Mouse (Mus musculus) brain, embryonic 14.5 days (tissue): ENCODE data around the gene Slc22a3. TPM values are rescaled to one million over a fixed set of nuclear protein-coding genes. Genes with fewer than 3 reads are reported as not detected.

Experiments used
- DNase-seq: peaks from one replicate; pipeline ENCODE4 v3.0.0-alpha.2; 2011; ENCODE audit warnings: low read depth
- CTCF ChIP-seq: fragments of 200-500 bp; IDR thresholded peaks from 2 replicates; pipeline ENCODE4 v1.5.1; 2012; ENCODE audit warnings: inconsistent platforms, mild to moderate bottlenecking, moderate library complexity, borderline replicate concordance; ENCODE audit not compliant: insufficient read depth, insufficient read length; ENCODE audit errors: extremely low read depth
- POLR2A ChIP-seq: fragments of 200-500 bp; IDR thresholded peaks from 2 replicates; pipeline ENCODE4 v1.6.1; 2012; ENCODE audit warnings: mild to moderate bottlenecking, inconsistent platforms, borderline replicate concordance; ENCODE audit not compliant: poor library complexity, insufficient read depth, insufficient read length, severe bottlenecking; ENCODE audit errors: extremely low read depth
- polyA plus RNA-seq: library from polyadenylated mRNA; depleted of rRNA; stranded (reverse); fragments of >200 nt; gene quantifications from 2 replicates; pipeline ENCODE4 v1.2.3, GENCODE M21; 2012

Slc22a3 gene
- polyA plus RNA-seq, 1 experiment, result 1.1 TPM

DNA sequence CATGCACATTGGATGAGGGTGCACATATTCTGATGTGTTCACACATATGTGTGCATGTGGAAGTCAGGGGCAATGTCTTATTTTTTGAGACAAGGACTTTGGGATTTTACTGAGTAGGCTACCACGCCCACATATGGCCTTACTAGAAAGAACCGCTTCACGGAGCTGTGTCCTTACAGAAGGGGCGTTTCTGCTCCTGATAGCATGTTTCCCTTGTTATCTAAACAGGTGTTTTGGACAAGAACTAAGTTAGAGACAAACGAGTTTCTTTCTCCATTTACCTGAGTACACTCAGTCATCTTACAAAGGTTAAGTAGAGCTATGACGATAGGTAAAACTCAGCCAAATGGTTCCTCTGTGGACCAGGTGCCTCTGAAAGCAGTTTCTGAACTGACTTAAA lies 1.8 kb downstream of the Slc22a3 start:
- TF ChIP-seq POLR2A (no peak), CTCF (no peak)
- DNase-seq, result no peak

DNA sequence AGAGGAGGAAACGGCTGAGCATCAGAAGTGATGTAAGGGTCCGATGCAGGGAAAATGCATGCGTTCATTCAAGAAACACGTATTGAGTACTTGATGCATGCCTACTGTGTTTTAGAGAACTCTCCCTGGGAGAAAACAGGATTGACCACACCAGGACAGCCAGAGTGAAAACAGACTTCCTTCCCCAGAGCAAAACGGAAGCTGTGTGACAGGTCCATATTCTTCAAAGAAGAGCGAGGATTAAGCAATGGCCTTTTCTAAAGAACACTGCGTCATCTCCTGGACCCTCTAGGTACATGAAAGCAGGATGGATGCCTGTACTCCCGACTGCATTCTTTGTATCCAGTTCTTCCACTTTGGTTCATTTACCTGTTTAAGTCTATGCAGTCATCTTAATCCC lies 8.1 kb downstream of the Slc22a3 start:
- TF ChIP-seq POLR2A, result no peak
- TF ChIP-seq CTCF, result no peak
- no peak for DNase-seq

DNA sequence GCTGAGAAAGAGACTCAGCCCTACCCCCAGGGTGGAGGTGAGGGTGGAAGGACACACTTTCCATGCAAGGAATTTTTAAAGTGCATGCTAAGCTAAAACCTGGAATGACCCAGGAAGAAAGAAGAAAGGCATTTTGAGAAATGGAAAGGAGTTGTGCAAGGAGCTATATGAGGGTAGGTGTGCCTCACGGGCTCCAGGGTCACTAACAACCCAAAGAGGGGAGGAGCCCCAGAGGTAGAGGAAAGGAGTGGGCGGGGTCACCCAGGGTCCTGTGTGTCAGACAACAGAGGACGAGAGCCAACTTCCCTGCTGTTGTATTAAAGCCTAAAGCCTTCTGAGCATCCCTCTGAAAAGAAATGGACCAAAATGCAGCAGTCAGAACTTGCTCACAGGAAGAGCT lies 11.9 kb downstream of the Slc22a3 start:
- TF ChIP-seq POLR2A (no peak), CTCF (no peak)
- no peak for DNase-seq

DNA sequence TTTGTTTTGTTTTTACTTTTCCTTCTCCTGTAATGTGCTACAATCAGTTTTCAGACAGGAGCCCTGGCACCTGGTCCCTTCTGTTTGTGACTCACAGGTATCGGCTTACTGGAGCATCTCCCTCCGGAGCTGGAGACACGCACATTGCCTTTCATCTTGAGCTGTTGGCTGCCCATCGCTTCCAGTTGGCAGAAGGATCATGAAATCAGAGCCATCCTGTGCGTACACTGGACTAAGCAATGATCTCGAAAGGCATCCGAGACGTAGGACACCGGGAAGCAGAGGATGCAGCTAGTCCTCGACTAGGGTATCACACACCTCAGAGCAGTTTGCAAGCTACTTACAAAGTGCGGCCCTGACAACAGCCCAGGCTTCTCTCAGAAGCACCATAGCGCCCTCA lies 15.9 kb downstream of the Slc22a3 start:
- no peak for TF ChIP-seq POLR2A
- no peak for TF ChIP-seq CTCF
- DNase-seq, result no peak

DNA sequence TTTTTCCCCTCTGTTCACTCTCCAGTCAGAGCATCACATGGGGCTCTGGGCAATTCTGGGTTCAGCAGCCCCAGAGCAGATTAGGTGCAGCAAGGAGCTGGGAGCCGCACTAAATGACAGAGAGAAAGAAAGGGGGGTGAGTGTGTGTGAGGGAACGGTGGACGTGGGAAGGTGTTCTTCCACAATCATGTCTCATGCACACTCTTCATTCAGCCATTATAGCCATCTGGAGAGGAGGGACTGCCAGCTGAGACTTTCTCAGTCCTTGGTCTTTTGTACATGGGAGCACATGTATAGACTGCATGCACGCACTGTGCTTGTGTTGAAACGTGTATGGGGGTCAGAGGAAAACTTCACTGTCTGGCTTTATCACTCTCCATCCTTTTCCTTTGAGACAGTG lies 17.6 kb downstream of the Slc22a3 start:
- DNase-seq, result no peak
- TF ChIP-seq POLR2A, result no peak
- TF ChIP-seq CTCF, result no peak

- TF ChIP-seq CTCF (no peak), POLR2A (no peak)
- DNase-seq, result no peak
Observed at GRCm38 (mm10) chr17:12485657-12486056, 21.8 kb downstream of the Slc22a3 start.

GRCm38 (mm10) chr17:12479416-12479815 lies 28.1 kb downstream of the Slc22a3 start:
- peak; percentile 11 for DNase-seq
- TF ChIP-seq CTCF (no peak), POLR2A (no peak)

- DNase-seq, result no peak
- TF ChIP-seq POLR2A (no peak), CTCF (no peak)
Observed at GRCm38 (mm10) chr17:12474509-12475083, 32.9 kb downstream of the Slc22a3 start.

GRCm38 (mm10) chr17:12472547-12472946 lies 35.0 kb downstream of the Slc22a3 start:
- no peak for DNase-seq

DNA sequence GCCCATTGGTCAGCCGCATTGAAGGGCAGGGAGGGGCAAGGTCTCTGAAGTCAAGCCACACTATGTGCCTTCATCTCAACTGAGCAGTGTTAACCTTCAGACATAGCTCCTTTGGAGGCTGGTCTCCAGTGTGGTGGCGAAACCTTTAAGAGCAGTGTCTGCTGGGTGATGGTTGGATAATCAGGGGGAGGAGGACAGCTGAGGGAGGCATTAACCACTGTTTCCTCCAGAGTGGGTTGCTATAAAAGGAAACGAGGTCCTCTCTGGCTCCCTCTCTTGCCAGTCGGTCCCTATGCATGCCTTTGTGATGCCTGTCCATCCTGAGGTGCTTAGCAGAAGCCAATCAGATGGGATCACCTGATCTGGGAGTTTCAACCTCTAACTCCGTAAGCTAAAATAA lies 38.8 kb downstream of the Slc22a3 start:
- no peak for TF ChIP-seq CTCF
- no peak for DNase-seq

More at GRCm38 (mm10) chr17:12472547-12472946, 35.0 kb downstream of the Slc22a3 start:
- TF ChIP-seq POLR2A, result no peak
- TF ChIP-seq CTCF, result no peak

GRCm38 (mm10) chr17:12467642-12468041 lies 39.9 kb downstream of the Slc22a3 start:
- no peak for DNase-seq
- TF ChIP-seq CTCF (no peak), POLR2A (no peak)

GRCm38 (mm10) chr17:12466501-12467000 lies 41.0 kb downstream of the Slc22a3 start:
- TF ChIP-seq POLR2A (no peak), CTCF (no peak)
- no peak for DNase-seq

DNA sequence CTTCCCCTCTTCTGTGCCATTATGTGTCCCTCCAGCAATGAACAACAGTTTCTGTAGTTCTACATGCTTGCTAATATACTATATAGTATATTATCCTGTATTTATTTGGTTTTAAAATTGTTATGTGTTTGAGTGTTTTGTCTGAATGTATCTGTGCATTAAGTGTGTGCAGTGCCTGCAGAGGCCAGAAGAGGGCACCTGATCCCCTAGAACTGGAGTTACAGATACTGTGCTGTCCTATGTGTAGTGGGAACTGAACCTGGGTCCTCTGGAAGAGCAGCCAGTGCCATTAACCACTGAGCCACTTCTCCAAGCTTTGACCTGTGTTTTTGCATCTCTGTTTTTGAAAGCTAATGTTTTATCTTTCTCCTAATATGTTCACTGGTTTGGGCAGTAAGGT lies 46.3 kb downstream of the Slc22a3 start:
- no peak for DNase-seq
- TF ChIP-seq CTCF (no peak), POLR2A (no peak)

- no peak for DNase-seq
- TF ChIP-seq CTCF (peak; percentile 51; the same call in 1 of the 2 replicates), POLR2A (no peak)
Observed at GRCm38 (mm10) chr17:12455143-12455790, 52.2 kb downstream of the Slc22a3 start.
